Mouse (Mus musculus): ENCODE results near the gene Hmgn1. TPM values are rescaled to one million over a fixed set of nuclear protein-coding genes. Genes with fewer than 3 reads are reported as not detected.
"Not testable (repeated sequence)": the region's sequence is repeated elsewhere in the genome, so short reads cannot be mapped to it uniquely, and the experiment has no call there.

The Hmgn1 gene
- total RNA-seq, 2 experiments from 2014 or later: 45.2 to 52.8 TPM

DNA sequence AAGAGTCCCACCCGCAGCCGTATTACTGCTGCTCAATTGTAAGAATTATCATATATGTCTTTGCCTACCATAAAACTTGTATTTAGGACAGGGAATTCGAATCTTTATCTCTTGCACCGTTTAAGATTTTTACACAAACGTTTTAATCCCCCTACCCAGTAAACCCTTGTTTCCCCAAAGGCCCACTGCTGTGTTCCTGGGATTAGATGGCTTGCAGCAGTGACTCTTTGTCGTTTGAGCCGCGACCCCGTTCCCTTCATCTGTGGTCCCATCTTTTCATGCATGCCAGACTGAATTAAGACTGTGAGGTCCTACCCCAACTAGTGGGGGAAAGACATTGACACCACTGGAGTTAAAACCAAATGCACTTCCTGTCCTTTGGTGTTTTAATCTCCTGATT, 937 bp upstream of the Hmgn1 start:
- DNase-seq: no peak
- intact Hi-C loops (cut with DNase I): loop anchor here (2.0 kb wide), 1 partner anchor 16 kb away; the partner anchor contains the start of gene Wrb

DNA sequence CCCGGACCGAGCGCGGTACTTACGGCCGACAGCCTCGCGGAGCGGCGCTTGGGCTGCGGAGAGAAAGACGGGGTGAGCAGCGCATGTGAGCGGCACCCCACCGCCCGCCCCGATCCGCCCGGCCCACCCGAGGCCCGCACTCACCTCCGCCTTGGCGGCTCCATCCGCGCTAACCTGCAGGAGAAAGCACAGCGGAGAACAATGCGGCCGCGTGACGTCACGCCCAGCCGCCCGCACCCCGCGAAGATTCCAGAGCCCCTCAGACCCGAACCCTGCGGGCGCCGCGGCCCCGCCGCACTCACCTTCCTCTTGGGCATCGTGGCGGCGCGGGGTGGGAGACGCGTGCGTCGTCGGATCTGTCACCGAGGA, 257 bp downstream of the Hmgn1 start:
- intact Hi-C loops (cut with DNase I): loop anchor here (2.0 kb wide), 1 partner anchor 42 kb away; no protein-coding TSS in a partner anchor
- no peak for DNase-seq

DNA sequence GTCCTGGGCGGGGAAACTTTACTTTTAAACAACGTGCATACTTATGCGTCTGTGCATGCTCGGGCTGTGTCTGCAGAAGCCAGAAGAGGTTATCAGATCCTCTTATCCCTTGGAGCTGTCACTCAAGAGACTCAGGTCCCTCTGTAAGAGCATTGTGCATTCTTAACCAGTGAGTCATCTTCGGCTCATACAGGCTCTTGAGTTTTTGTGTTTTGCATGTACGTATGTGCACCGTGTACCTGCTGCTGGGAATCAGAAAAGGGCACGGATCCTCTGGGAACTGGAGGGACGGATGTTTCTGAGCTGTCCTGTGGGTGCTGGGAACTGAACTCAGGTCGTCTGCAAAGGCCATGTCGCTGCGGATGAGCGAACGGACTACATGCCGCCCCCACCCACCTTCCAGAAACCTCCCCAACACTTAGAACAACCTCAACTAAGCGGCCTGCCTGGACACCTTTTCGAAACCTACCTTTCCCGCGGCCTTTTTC, 801 bp downstream of the Hmgn1 start:
- DNase-seq: peak in 1 of 2 experiments; percentile 16
- intact Hi-C loops (cut with DNase I): loop anchor here (2.0 kb wide), 1 partner anchor 42 kb away; no protein-coding TSS in a partner anchor

DNA sequence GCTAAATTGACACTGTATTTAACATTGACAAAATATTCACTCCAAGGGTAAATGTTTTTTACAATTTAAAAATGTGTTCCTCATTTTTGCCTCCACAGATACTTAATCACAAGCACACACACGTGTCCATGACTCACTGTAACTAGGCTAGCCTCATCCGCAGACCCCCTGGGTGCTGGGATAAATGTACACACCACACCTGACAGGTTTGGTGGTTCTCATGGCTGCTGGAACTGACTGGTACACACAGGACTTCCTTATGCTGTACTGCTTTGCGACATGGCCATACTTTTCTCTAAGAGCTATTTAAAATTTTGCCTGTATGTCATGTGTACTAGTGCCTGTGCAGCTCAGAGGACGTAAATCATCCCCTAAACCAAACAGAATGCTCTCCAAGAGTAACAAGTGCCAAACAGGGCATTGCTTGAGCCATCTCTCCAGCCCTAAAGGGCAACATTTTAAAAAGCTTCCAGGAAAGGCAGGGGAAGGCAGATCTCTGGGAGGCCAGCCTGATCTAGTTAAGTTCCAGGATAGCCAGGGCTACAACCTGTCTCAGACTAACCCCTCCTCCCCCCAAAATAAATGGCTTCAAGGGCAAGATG, 7.4 kb downstream of the Hmgn1 start:
- intact Hi-C loops (cut with DNase I): no loop called here
- DNase-seq: no peak

DNA sequence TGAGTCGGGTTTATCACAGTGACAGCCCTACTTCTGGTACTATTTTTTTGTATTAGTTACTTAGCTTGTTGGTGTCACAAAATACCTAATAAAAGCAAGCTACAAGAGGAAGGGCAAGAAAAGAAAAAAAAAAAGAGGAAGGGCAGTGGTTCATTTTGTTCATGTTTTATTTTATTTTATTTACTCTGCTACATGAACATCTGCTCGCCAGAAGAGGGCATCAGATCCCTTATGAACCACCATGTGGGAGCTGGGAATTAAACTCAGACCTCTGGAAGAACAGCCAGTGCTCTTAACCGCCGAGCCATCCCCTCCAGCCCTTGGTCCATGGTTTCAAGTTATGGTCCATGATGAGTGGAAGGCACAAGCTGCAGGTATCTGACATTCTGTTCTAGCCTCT, 12.8 kb downstream of the Hmgn1 start:
- intact Hi-C loops (cut with DNase I): loop anchor here (5.0 kb wide), 1 partner anchor 38 kb away; no protein-coding TSS in a partner anchor
- no peak for DNase-seq

DNA sequence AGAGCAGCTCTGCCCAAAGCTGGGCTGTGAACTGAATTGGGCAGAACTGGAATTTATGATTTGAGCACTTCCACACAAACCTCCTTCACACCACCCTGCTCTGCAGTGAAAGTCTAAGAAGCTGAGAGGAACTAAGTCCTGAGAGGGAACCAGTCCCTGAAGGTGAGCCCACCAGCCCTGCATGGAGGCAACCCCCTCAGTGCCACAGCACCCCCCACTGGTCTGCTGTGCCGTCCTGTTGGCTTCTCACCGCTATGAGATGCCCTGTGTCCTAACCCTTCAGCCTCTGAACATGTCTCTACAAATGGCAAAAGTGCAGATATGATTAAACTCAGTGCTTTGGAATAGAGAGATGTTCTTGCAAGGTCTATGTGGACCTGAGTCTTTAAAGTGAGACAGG, 14.8 kb downstream of the Hmgn1 start:
- DNase-seq: no peak
- intact Hi-C loops (cut with DNase I): no loop called here

DNA sequence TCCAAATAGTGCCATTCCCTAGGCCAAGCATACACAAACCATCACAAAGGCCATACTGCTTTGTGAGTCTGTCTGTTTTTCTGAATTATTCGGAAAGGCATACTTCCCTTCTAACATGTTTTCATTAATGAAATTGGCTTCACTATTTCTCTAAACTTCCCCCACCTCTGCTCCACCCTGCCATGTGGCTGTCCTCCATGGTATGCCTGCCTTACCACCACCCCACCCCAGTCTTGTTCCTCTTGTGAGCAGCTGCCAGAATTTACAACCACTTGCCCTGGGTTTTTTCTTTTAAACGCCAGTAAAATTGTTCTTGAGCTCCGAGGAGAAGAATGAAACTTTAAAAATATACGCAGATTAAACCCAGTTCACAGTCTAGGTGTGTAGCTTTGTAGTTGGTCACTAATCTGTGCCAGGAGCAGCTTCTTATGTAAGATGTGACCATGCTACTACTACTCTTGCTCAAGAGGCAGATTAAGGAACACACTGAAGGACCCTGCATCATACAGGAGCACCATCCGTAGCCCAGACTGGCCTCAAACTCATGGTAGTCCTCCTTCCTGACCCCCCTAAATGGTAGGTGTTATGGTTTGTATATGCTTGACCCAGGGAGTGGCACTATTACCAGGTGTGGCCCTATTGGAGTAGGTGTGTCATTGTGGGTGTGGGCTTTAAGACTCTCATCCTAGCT, 16.7 kb downstream of the Hmgn1 start:
- no peak for DNase-seq
- intact Hi-C loops (cut with DNase I): no loop called here

DNA sequence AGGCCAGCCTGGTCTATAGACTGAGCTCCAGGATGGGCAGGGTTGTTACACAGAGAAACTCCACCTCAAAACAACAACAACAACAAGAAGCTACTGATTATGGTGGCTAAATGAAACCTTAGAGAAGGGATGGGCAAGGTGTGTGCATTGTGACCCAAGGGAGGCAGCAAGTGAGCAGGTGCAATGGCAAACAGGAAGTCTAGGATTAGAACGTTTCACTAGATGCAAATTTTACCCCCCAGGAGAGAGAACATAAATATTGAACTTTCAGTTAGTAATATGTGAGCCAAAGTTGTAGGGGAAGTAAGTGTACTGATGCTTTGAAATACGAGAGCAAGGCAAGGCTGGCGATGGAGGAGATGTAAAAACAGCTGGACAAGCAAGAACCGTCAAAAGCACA, 17.9 kb downstream of the Hmgn1 start:
- intact Hi-C loops (cut with DNase I): no loop called here

DNA sequence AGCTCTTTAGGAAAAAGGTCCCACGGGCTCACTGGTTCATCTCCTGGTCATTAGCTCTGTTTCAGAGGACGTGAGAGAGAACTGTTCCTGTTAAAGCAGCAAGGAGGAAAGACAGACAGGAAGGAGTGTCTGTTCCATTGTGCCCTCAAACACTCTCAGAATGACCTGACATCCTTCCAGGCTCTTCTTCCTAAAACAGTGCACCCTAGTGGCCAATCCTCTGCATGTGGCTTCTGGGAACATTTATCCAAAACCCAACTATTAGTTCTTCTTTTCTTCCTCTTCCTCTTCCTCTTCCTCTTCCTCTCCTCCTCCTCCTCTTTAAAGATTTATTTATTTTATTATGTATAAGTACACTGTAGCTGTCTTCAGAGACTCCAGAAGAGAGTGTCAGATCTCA, 24.5 kb downstream of the Hmgn1 start:
- intact Hi-C loops (cut with DNase I): no loop called here
- no peak for DNase-seq

More for the DNA sequence above, 17.9 kb downstream of the Hmgn1 start:
- no peak for DNase-seq

DNA sequence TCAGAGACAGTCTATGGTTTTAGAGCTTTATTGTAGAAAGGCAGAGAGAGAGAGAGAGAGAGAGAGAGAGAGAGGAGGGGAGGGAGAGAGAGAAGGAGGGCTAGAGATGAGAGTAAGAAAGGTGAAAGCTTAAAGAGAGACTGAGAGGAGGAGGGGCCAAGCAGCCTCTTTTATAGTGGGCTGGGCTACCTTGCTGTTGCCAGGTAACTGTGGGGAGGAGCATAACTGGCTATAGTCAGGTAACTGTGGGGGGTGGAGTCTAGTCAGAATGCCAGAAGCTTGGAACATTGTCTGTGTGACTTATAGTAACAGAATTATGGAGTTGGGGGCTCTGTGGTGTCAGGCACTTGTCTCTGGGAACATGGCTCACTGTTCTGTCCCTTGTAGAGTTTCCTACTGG, 29.7 kb downstream of the Hmgn1 start:
- DNase-seq: not testable (repeated sequence)
- intact Hi-C loops (cut with DNase I): loop anchor here (10.0 kb wide), 1 partner anchor 247 kb away; no protein-coding TSS in a partner anchor

DNA sequence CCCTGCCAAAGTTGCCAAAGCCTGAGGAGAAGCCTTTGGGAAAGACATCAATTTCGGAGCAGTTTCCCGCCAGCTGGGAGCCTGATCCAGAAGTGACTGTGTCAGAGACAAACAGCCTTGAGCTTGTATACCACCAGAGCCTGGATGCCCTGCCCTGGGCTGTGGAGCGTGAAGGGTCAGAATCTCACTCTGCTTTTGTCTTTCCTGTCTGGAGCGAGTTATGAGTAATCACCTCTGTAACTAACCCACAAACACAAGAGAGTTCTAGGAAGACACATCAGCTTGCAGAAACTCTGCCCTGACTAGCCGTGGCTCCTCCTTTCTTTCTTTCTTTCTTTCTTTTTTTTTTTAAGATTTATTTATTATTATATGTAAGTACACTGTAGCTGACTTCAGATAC, 31.6 kb downstream of the Hmgn1 start:
- intact Hi-C loops (cut with DNase I): loop anchor here (10.0 kb wide), 1 partner anchor 249 kb away; no protein-coding TSS in a partner anchor
- no peak for DNase-seq

DNA sequence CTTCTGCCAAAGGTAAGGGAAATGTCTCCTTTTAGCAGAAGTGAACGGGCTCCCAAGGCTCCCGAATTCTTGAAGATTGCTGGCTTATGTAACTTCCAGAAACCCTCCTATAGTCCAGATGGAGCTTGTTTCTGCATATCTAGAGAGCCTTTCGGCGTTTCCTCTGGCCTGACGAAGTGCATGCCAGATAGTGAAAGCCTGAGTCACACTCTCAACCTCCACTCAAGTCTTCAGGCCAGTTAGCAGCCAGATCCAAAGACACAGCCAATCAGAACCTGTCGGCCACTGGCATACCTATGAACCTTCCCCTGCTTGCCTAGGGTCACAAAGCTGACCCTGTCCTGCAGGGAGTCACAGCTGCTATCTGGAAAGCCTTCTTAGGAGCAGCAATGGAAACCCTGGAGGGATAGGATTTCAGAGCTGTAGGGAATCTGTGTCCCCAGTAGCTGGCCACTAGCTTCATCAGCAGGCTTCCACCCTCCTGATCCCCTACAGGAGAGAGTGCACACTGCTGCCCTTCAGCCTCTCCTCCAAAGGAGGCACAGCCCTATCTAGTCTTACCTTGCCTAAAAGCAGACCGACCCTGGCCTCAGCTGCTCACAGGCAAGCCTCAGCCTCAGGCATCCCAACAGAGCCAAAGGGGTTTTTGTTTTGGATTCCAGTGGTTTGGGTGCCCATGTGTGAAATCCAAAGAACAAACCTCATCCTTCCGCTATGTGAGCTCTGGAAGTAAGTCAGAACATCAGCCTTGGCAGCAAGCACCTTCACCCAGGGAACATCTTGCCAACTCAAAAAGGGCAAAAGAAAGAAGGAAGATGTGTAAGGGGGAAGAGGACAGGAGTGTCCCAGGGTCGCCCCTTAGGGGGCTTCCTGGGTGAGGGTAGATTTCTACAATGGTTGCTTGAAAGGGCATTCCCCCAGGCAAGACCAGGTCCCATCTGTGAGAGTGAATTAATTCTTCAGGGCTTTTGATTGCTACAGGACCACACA, 35.7 kb downstream of the Hmgn1 start:
- intact Hi-C loops (cut with DNase I): loop anchor here (10.0 kb wide), 1 partner anchor 253 kb away; no protein-coding TSS in a partner anchor
- DNase-seq: peak in 1 of 2 experiments; percentile 27

DNA sequence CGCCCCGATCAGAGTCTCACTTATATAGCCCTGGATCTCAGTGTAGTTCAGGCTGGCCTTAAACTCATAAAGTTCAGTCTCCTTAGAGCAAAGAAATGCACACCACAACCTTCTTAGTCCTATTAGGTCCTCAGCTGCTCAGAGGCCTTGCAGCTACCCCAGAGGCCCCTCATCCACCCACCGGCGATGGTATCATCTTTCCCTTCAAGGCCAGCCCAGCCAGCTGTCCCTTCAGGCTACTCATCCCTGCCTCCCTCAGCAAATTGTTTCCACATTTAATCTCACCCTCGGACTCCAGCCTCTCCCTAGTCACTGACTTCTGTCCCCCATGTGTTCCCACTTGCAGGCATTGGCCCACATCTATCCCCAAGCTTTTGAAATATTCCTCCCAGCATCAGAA, 39.4 kb downstream of the Hmgn1 start:
- DNase-seq: no peak
- intact Hi-C loops (cut with DNase I): no loop called here

DNA sequence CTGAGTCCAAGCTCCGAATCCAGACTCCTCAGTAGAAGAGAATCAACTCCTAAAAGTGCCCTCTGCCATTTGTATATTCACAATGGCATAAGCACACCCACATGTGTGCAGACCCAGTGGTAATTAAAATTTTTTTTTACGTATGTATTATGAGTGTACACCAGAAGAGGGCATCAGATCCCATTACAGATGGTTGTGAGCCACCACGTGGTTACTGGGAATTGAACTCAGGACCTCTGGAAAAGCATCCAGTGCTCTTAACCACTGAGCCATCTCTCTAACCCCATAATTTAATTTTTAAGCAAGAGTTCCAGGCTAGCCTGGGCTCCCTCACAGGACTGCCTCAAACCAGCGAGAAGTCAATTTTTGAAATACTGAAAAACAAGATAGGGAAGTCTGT, 40.1 kb downstream of the Hmgn1 start:
- intact Hi-C loops (cut with DNase I): no loop called here
- no peak for DNase-seq

DNA sequence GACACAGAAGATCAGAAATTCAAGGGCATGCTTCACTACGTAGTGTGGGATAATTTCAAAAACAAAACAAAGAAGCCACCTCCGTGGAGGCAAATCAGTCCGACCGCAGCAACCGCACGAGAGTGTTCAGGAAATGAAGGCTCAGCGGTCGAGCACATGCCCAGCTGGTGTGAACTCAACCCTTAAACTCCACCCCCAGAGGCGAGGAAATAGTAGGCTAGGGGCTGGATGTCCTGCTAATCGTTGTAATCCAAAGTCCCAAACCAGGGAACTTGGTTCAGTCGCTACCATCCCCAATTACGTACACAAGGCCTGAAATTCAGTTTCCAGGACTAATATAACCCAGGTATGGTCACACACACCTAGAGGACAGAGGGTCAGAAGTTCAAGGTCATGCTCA, 40.5 kb downstream of the Hmgn1 start:
- no peak for DNase-seq
- intact Hi-C loops (cut with DNase I): no loop called here

DNA sequence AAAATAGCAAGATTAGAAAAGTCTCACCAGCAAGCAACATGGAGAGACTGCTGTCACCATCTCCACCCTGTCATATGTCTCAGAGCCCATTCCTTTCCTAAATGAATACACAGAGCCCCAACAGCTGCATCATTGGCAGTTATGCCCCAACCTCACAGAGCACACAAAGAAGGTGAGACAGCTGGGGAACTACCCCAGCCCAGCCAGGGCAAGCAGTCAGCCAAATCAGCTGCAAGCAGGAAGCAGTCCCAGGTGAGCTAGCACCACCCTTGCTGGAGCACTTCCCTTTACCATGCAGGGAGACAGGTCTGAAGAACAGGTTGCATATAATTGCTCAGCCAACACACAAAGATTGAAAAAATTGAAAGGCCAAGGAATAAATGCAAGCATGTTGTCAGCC, 41.9 kb downstream of the Hmgn1 start:
- intact Hi-C loops (cut with DNase I): loop anchor here (2.0 kb wide), 1 partner anchor 41 kb away; the partner anchor contains the start of gene Hmgn1
- DNase-seq: no peak

DNA sequence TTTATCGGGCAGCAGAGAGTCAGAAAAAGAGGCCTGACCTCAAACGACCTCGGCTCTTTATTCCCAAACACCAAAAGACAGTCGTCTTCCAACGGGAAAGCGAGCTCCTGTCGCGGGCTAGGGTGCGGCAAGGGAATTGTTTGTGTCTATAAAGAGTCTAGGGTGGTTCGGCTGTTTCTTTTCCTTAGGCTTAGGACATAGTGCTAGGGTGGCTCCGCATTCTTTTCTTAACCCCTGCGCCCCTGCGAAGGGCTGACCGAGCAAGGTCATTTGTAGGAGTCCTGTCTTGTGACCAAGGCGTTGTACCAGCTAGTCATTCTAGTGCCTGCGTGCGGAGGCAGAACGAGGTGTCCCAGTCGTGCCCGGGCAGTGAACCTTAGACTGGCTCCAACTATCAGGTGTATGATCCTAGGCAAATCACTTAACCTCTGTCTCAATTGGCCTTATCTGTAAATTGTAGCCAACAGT, 44.3 kb downstream of the Hmgn1 start:
- intact Hi-C loops (cut with DNase I): loop anchor here (2.0 kb wide), 1 partner anchor 62 kb away; the partner anchor contains the start of gene Wrb
- DNase-seq: peak; percentile 52 to 62

DNA sequence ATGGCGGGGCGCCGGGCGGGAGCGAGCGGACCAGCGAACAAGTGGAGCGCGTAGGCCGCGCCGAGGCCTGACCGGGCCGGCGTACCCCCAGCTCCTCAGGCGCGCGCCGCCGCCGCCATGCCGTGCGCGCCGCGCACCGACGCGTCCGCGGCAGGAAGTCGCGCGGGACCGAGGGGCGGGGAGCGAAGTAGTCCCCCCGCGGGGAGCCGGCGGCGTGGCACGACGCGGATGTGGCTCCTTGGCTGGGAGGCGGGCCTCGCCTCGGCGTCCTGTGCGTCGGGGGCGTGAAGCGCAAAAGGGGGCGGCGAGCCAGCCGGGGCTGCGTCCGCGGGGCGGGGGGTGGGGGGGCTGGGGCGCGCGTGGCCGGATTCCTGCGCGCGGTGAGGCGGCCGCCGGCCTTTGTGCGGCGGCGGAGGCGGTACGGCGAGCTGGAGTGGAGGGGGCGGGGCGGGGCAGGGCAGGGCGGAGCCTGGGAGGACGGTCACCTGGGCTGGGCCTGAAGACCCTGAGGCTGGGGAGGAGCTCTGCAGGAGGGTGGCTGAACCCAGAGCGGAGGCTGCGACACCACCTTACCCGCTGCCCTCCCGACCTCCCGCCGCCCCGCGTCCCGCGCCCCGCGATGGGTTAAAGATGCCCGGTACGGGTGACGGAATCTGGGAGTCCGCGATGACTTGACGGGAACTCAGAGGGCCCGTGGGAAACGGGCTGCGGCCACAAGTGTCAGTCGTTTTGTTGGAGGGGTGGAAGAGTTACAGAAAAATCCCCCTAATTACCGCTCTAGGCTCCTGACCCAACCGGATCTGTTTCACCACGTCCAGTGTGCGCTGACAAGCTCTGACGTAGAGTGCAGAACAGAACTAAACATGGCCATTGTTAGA, 45.0 kb downstream of the Hmgn1 start, which contains the start of gene Brwd1:
Gene Brwd1, minus strand, starts transcription at position 226 of the 878 bp plus-strand sequence.
- DNase-seq: peak; percentile 88 to 91
- intact Hi-C loops (cut with DNase I): loop anchor here (2.0 kb wide), 1 partner anchor 62 kb away; the partner anchor contains the start of gene Wrb

DNA sequence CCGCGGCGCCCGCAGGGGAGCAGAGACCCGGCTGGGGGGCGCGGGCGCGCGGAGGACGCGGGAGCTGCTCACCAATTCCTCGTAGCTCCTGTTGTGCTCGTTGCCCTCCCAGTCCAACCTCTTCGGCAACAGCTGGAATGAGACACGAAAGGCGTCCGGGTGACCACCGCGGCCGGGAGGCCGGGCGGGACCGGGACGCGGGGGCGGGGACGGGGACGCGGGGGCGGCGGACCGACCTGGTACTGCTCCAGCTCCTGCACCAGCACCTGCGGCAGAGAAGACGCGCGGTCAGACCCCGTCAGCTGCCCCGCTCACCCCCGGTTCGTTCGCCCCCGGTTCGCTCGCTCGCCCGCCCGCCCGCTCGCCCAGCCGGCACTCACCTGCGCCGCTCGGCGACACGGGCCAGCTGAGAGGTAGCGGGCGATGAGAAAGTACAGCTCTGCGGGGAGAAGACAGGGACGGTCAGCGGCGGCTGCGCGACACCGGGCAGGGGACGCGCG, 45.7 kb downstream of the Hmgn1 start:
- peak in 1 of 2 experiments; percentile 61 for DNase-seq

More for the DNA sequence above, 45.7 kb downstream of the Hmgn1 start:
- intact Hi-C loops (cut with DNase I): loop anchor here (2.0 kb wide), 1 partner anchor 63 kb away; the partner anchor contains the start of gene Wrb
